Mouse (Mus musculus) heart, adult 11 months (tissue): ENCODE results near the gene Ccdc28a.
A peak's percentile ranks its signal among the peaks of the same experiment; 100 is the strongest.

Experiments used
- DNase-seq: peaks from one replicate; pipeline ENCODE4 v3.0.0; 2022

The Ccdc28a gene

DNA sequence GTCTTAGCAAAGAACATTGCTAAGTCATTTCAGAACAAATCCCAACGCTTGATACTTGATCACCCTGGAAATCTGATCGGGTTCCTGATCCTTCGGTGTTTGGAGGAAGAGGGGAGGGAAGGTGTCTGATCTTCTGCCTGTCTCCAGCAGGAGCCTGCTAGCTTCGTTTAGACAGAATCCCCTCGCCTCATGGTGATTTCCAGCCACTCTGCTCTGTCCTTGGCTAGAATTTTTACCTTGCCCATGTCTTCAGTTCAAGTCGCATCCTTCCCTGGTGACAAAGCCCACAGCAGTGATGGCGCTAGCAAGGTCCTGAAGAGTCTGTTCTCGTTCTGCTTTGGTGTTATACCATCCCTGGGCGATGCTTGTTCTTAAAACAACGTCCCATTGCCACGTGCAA lies 40.6 kb downstream of the Ccdc28a start:
- DNase-seq = peak; percentile 74

DNA sequence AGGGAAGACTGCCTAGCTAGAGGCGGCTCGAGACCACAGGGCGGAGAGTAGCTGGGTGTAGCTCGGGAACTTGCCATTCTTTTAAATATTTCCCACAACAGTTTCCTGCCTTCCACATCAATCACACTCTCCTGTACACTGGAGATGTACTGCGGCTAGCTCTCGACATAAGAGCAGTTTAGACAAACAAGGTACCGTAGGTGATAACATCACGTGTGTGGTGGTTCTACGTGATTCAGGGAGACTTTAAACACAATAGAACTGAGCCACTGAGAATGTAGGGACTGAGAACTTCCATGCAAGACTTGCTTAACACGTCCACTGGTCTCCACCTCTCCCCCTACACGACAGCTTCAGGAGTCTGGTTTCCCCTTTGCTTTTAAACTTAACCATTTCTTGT lies 41.6 kb downstream of the Ccdc28a start:
- peak; percentile 36 for DNase-seq

GRCm38 (mm10) chr10:18191706-18192105 lies 43.1 kb downstream of the Ccdc28a start:
- peak; percentile 55 for DNase-seq

- peak; percentile 72 for DNase-seq
These were observed 45.3 kb downstream of the Ccdc28a start for GRCm38 (mm10) chr10:18189498-18189897.

DNA sequence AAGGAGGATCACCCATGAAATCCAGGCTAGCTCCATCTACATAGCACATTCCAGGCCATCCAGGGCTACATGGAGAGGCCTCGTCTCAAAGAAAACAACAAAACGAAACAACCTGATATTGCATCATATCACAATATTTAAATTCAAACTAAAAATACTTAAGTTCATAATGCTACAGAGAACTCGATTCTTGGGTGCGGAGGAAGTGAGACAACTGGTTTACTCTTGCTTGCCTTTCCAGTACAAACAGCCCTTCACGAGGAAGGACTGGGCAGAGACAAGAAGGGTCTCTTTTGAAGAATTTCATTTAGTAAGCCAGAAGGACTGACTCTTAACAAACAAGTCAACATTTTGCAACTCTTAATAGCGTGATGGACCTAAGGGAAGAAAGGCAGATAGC lies 46.2 kb downstream of the Ccdc28a start:
- peak; percentile 45 for DNase-seq

DNA sequence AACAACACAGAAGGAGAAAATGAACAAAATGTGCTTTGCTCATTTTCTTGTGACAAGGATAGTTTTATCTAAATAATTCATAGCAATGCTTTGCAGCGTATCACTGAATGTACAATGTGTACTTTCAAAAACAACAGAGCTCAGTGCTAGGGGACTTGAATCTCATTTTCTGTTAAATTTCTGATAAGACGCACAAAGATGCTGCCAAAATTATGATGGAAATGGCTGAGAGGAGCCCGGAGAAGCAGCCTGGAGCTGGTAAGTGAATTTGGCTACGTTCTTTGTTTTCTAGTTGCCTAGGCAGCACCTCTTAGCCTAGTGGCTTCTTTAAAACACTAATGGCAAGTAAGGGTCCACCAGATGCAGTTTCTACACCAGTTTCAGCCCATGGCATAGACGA lies 52.6 kb downstream of the Ccdc28a start:
- DNase-seq = peak; percentile 95

DNA sequence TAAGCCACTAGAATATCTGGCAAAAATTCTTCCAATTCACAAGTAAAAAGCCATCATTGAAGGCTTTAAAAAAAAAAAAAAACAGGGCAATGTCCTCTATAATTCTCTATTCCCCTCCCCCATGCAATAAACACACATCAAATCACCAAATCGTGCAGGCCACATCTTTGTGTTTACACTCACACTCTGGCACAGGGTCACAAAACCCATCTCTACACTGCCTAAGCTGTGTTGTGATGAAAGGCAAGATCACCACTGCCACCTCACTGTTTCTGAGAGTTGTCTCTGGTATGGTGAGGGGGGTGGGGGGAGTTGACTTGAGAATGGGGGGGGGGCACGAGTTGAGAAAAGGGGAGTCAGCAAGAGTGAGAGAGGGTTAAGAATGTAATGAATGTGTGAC lies 57.5 kb downstream of the Ccdc28a start:
- DNase-seq = peak; percentile 57

DNA sequence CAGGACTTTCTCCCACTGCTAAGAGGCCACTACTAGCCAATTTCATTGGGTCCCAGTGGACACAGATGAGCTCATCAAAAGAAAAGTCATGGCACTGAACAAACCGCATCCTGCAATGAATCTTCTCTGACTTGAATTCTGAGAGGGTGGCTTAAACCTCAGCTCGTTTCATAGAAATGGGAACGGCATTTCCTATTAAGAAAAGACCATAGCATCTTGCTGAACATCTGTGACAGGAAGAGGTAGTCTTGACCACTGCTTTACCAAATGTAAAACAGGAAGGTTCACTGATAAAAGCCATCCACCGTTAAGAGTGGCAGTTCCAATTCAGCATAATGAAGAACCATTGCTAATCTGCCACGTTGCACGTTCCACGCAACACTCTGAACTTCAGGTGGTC lies 58.1 kb downstream of the Ccdc28a start:
- DNase-seq = no peak

DNA sequence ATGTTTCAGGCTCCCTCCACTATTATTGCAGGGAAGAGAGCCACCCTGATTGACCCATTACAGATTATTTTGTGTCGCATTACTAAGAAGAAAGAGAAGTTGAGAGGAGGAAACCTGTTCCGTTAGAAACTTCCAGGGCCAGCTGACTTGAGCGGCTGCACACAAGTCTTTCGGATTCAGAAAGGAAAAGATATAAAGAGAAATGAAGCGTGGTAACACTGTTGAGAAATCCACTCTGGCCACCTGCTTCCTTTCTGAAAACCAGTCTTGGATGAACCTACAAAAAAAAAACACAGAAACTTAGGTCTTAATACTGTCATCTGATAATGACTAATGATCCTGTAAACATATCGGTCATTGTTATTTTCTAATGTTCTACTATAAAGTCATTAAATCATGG lies 59.7 kb downstream of the Ccdc28a start:
- no peak for DNase-seq
